Mouse (Mus musculus): ENCODE measurements around the gene Tmem135.

GRCm38 (mm10) chr7:89134884-89135511 lies 269.0 kb downstream of the Tmem135 start:
- TF ChIP-seq HCFC1 (IDR thresholded peaks at IDR 0.05; ENCODE audit: low read depth, low read length): no peak
- TF ChIP-seq CTCF (conservative IDR thresholded peaks at IDR 0.05 in 1 of 2, IDR thresholded peaks at IDR 0.05 in 1 of 2; ENCODE audit: low read depth in 2 of 2, low read length in 2 of 2): no peak
- no peak for TF ChIP-seq TBP (conservative IDR thresholded peaks at IDR 0.05; ENCODE audit: low read depth, low read length)
- no peak for TF ChIP-seq POLR2AphosphoS2 (IDR thresholded peaks at IDR 0.05; ENCODE audit: low read depth, low read length)
- TF ChIP-seq ZC3H11A (IDR thresholded peaks at IDR 0.05; ENCODE audit: low read depth, low read length): no peak
- no peak for TF ChIP-seq MAX (IDR thresholded peaks at IDR 0.05; ENCODE audit: low read length)
- no peak for TF ChIP-seq EP300 (IDR thresholded peaks at IDR 0.05; ENCODE audit: low read length)

Measured in CH12.LX (cell line).